In the genomic region with DNA sequence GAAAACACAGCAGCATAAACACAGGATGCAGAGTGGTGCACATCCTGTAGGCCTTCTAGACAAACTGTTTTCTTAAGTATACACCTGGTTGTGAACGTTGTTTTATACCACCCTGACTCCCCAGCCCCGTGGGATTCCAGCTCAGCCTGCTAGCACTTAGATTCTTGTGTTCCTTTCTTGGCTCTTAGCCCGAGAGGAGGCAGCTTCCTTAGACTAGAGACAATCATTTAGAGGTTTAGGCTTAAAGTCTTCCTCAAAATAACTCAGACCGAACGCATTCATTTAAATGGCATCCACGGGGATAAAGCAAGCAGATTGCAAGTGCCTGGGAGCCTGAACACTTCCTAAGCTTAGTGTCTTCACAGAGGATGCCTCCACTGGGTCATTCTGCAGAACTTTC, we compare ENCODE assay signal across 7 mouse cellular contexts. TPM values are rescaled to one million over a fixed set of nuclear protein-coding genes. Genes with fewer than 3 reads are reported as not detected.
DNase-seq lines count a peak whose midpoint lies in the region; ATAC-seq and TF ChIP-seq lines count a peak whose summit lies in the region.

No protein-coding gene starts in this region.

- peak overlapping the region; percentile 99 for H3K4me3 ChIP-seq in forebrain, embryonic 13.5 days
- peak overlapping the region; percentile 93 for H3K4me3 ChIP-seq in limb, embryonic 13.5 days
- H3K4me3 ChIP-seq in stomach, postnatal 0 days (ENCODE audit: low read depth, low read length), result peak overlapping the region; percentile 89

- no peaks in the 10 kb centered on the region for H3K27me3 ChIP-seq in forebrain, embryonic 13.5 days
- H3K27me3 ChIP-seq in limb, embryonic 13.5 days, result 0 out of 2 replicates have a peak, but pooled peaks cover 3% of the 10 kb centered on the region
- no peaks in the 10 kb centered on the region for H3K27me3 ChIP-seq in stomach, postnatal 0 days (ENCODE audit: control insufficient read depth, insufficient read depth, low read length)

- no peak for TF ChIP-seq CTCF in stomach, postnatal 0 days (IDR thresholded peaks at IDR 0.05; ENCODE audit: low read depth)

- H3K27ac ChIP-seq in forebrain, embryonic 13.5 days, result peak overlapping the region; percentile 99
- H3K27ac ChIP-seq in limb, embryonic 13.5 days, result no peak overlapping the region
- peak overlapping the region; percentile 30; the same call in 1 of the 2 replicates for H3K27ac ChIP-seq in stomach, postnatal 0 days (replicated peaks)

- H3K9me3 ChIP-seq in forebrain, embryonic 13.5 days (replicated peaks), result no peaks in the 10 kb centered on the region
- H3K9me3 ChIP-seq in limb, embryonic 13.5 days, result no peaks in the 10 kb centered on the region
- H3K9me3 ChIP-seq in stomach, postnatal 0 days (ENCODE audit: control insufficient read depth, low read length), result no peaks in the 10 kb centered on the region

- H3K4me2 ChIP-seq in forebrain, embryonic 13.5 days, result peak overlapping the region; percentile 85
- peak overlapping the region; percentile 93 for H3K4me2 ChIP-seq in limb, embryonic 13.5 days (replicated peaks)
- peak overlapping the region; percentile 84 for H3K4me2 ChIP-seq in stomach, postnatal 0 days (replicated peaks; ENCODE audit: low read depth)

- TF ChIP-seq EP300 in stomach, postnatal 0 days (optimal IDR thresholded peaks at IDR 0.05), result no peak

- H3K4me1 ChIP-seq in forebrain, embryonic 13.5 days, result peaks cover 81% of the 10 kb centered on the region
- H3K4me1 ChIP-seq in limb, embryonic 13.5 days, result peaks cover 81% of the 10 kb centered on the region
- H3K4me1 ChIP-seq in stomach, postnatal 0 days (replicated peaks; ENCODE audit: control insufficient read depth, insufficient read depth), result peaks cover 2% of the 10 kb centered on the region; the same call in 1 of the 2 replicates

- peaks cover 29% of the 10 kb centered on the region for H3K36me3 ChIP-seq in forebrain, embryonic 13.5 days (ENCODE audit: poor library complexity, severe bottlenecking)
- H3K36me3 ChIP-seq in limb, embryonic 13.5 days, result peaks cover 30% of the 10 kb centered on the region
- H3K36me3 ChIP-seq in stomach, postnatal 0 days (ENCODE audit: control insufficient read depth, insufficient read depth, low read length), result peaks cover 15% of the 10 kb centered on the region; the same call in 1 of the 2 replicates

- peak; percentile 31 for DNase-seq in right cerebral cortex, postnatal 25 days
- DNase-seq in right cerebral cortex, postnatal 4 days, result no peak
- no peak for DNase-seq in stomach, postnatal 0 days (ENCODE audit: low spot score)
- no peak for DNase-seq in right cerebral cortex, postnatal 14 days

- ATAC-seq in forebrain, embryonic 13.5 days, result no peak
- ATAC-seq in limb, embryonic 13.5 days (ENCODE audit: low FRiP score, low read depth), result no peak
- no peak for ATAC-seq in stomach, postnatal 0 days (ENCODE audit: low FRiP score, low TSS enrichment)
- no peak for ATAC-seq in inflammation-experienced regulatory T-cells, adult 6 months

- WGBS in forebrain, embryonic 13.5 days, result under 1% methylated on average over 6 of the region's 6 CpGs
- WGBS in limb, embryonic 13.5 days, result 9% methylated on average over 6 of the region's 6 CpGs
- 5% methylated on average over 6 of the region's 6 CpGs for WGBS in stomach, postnatal 0 days

- H3K9ac ChIP-seq in forebrain, embryonic 13.5 days, result peak overlapping the region; percentile 98
- peak overlapping the region; percentile 94 for H3K9ac ChIP-seq in limb, embryonic 13.5 days
- H3K9ac ChIP-seq in stomach, postnatal 0 days (ENCODE audit: low read length), result peak overlapping the region; percentile 80

RNA-seq across cellular contexts. Expression of gene Enc1, which starts 1.8 kb away (rescaled TPM):
- 44.4 and 45.2 TPM in 2 replicates for polyA plus RNA-seq in forebrain, embryonic 13.5 days (2015; fragmentation: Nextera tagmentation; extraction: Ambion mirVana)
- polyA plus RNA-seq in limb, embryonic 13.5 days (2015; fragmentation: Nextera tagmentation; extraction: Ambion mirVana), result 8.2 and 8.9 TPM in 2 replicates
- polyA plus RNA-seq in stomach, postnatal 0 days (2015; fragmentation: Nextera tagmentation; extraction: Ambion mirVana), result 3.3 and 3.5 TPM in 2 replicates
- 1 to 10 TPM; 1.7 to 4.6 (median 3.3) TPM for polyA plus RNA-seq in inflammation-experienced regulatory T-cells, adult 6 months (2017; shearing (Covaris generic))

RNA-seq across cellular contexts. Expression of gene Hexb, which starts 44.6 kb away (rescaled TPM):
- polyA plus RNA-seq in forebrain, embryonic 13.5 days (2015; fragmentation: Nextera tagmentation; extraction: Ambion mirVana), result 21.4 and 21.6 TPM in 2 replicates
- 38.3 and 40.3 TPM in 2 replicates for polyA plus RNA-seq in limb, embryonic 13.5 days (2015; fragmentation: Nextera tagmentation; extraction: Ambion mirVana)
- polyA plus RNA-seq in stomach, postnatal 0 days (2015; fragmentation: Nextera tagmentation; extraction: Ambion mirVana), result 27.0 and 28.7 TPM in 2 replicates
- polyA plus RNA-seq in inflammation-experienced regulatory T-cells, adult 6 months (2017; shearing (Covaris generic)), result 100 to 1,000 TPM in 1 of 3 experiments, 10 to 100 TPM in 2; 58.3 to 103 (median 64.1) TPM
